9 mouse cellular contexts compared by ENCODE assay signal in genomic region chr2:130411558-130412495, GRCm38 (mm10). TPM values are rescaled to one million over a fixed set of nuclear protein-coding genes. Genes with fewer than 3 reads are reported as not detected.
DNase-seq lines count a peak whose midpoint lies in the region; ATAC-seq lines count a peak whose summit lies in the region.
"Had no signal": no experiment of that assay in that cellular context is flagged by ENCODE, and none has a peak within 500 bp of the region (broad histone marks: within the 10 kb centered on the region; RNA-seq: fewer than 3 reads in every experiment).

No protein-coding gene starts in this region.

- H3K27ac ChIP-seq in intestine, embryonic 15.5 days: no peak overlapping the region
- 0 out of 2 replicates have a peak overlapping the region, but pooled peaks have one; percentile 6 for H3K27ac ChIP-seq in midbrain, embryonic 10.5 days (replicated peaks)

- 35% methylated on average over 16 of the region's 16 CpGs for WGBS in intestine, embryonic 15.5 days
- 38% methylated on average over 16 of the region's 16 CpGs for whole genome bisulfite sequencing in midbrain, embryonic 10.5 days

- ATAC-seq in common myeloid progenitor, adult 5-6 weeks (replicated peaks; ENCODE audit: low read depth, poor library complexity, severe bottlenecking): peak; percentile 89
- peak; percentile 75 for ATAC-seq in intestine, embryonic 15.5 days

- H3K9ac ChIP-seq in intestine, embryonic 15.5 days: no peak overlapping the region

- intact Hi-C loops in left cerebral cortex, postnatal 14 days (cut with DNase I): loop anchor here (1.0 kb wide), 1 partner anchor 121 kb away; no protein-coding TSS in a partner anchor

- H3K4me3 ChIP-seq in intestine, embryonic 15.5 days (replicated peaks): no peak overlapping the region
- no peak overlapping the region for H3K4me3 ChIP-seq in midbrain, embryonic 10.5 days
- H3K4me3 ChIP-seq: myocyte had no signal

- H3K27me3 ChIP-seq in intestine, embryonic 15.5 days (replicated peaks): no peaks in the 10 kb centered on the region
- no peaks in the 10 kb centered on the region for H3K27me3 ChIP-seq in midbrain, embryonic 10.5 days (ENCODE audit: low read depth, poor library complexity, severe bottlenecking)

- 0 out of 2 replicates have a peak overlapping the region, but pooled peaks have one; percentile 10 for H3K4me2 ChIP-seq in intestine, embryonic 15.5 days (replicated peaks)

- DNase-seq in ZHBTc4 (ENCODE audit: low read depth, low spot score): peak; percentile 86
- peak; percentile 93 for DNase-seq in gastrocnemius, postnatal 10 days
- peak; percentile 78 to 82 for DNase-seq in left cerebral cortex, postnatal 14 days (ENCODE audit: low spot score in 2 of 2)
- peak; percentile 86 for DNase-seq in midbrain, embryonic 10.5 days (ENCODE audit: low spot score)
- DNase-seq in right cerebral cortex, postnatal 4 days: peak; percentile 88
- peak; percentile 72 to 91 for DNase-seq in urinary bladder, postnatal 4 days (ENCODE audit: low spot score in 2 of 2)

- no peaks in the 10 kb centered on the region for H3K36me3 ChIP-seq in intestine, embryonic 15.5 days
- no peaks in the 10 kb centered on the region for H3K36me3 ChIP-seq in midbrain, embryonic 10.5 days

- no peaks in the 10 kb centered on the region for H3K9me3 ChIP-seq in intestine, embryonic 15.5 days
- no peaks in the 10 kb centered on the region for H3K9me3 ChIP-seq in midbrain, embryonic 10.5 days (replicated peaks)

- no peaks in the 10 kb centered on the region for H3K4me1 ChIP-seq in intestine, embryonic 15.5 days (replicated peaks)
- H3K4me1 ChIP-seq in midbrain, embryonic 10.5 days: peaks cover 13% of the 10 kb centered on the region

RNA-seq across cellular contexts. Expression of gene Tmem239, which starts 5.5 kb away (rescaled TPM):
- not detected in 2 replicates for total RNA-seq in common myeloid progenitor, adult 5-6 weeks (2017)
- not detected for total RNA-seq in gastrocnemius, postnatal 10 days (2021)
- not detected in 2 replicates for polyA plus RNA-seq in intestine, embryonic 15.5 days (2015; fragmentation: Nextera tagmentation; extraction: Ambion mirVana)
- total RNA-seq in left cerebral cortex, postnatal 14 days (2021): not detected
- polyA plus RNA-seq in midbrain, embryonic 10.5 days (2016; fragmentation: Nextera tagmentation; extraction: Ambion mirVana): 0.12 TPM in 1 of 2 replicates, not detected in the other
- polyA plus RNA-seq: myocyte had no signal

RNA-seq across cellular contexts. Expression of gene 1700020A23Rik, which starts 6.8 kb away (rescaled TPM):
- not detected in 2 replicates for total RNA-seq in common myeloid progenitor, adult 5-6 weeks (2017)
- total RNA-seq in gastrocnemius, postnatal 10 days (2021): not detected
- polyA plus RNA-seq in intestine, embryonic 15.5 days (2015; fragmentation: Nextera tagmentation; extraction: Ambion mirVana): not detected in 2 replicates
- total RNA-seq in left cerebral cortex, postnatal 14 days (2021): not detected
- polyA plus RNA-seq in midbrain, embryonic 10.5 days (2016; fragmentation: Nextera tagmentation; extraction: Ambion mirVana): 0.40 TPM in 1 of 2 replicates, not detected in the other
- polyA plus RNA-seq: myocyte had no signal

RNA-seq across cellular contexts. Expression of gene Gm28372, which starts 6.8 kb away (rescaled TPM):
- total RNA-seq in common myeloid progenitor, adult 5-6 weeks (2017): not detected in 2 replicates
- total RNA-seq in gastrocnemius, postnatal 10 days (2021): not detected
- 0.13 TPM in 1 of 2 replicates, not detected in the other for polyA plus RNA-seq in intestine, embryonic 15.5 days (2015; fragmentation: Nextera tagmentation; extraction: Ambion mirVana)
- total RNA-seq in left cerebral cortex, postnatal 14 days (2021): not detected
- polyA plus RNA-seq in midbrain, embryonic 10.5 days (2016; fragmentation: Nextera tagmentation; extraction: Ambion mirVana): not detected in 2 replicates

RNA-seq across cellular contexts. Expression of gene Vps16, which starts 12.3 kb away (rescaled TPM):
- 111 and 115 TPM in 2 replicates for total RNA-seq in common myeloid progenitor, adult 5-6 weeks (2017)
- 10 to 100 TPM; 23.0 to 25.9 TPM for total RNA-seq in gastrocnemius, postnatal 10 days (2021)
- 74.3 and 76.7 TPM in 2 replicates for polyA plus RNA-seq in intestine, embryonic 15.5 days (2015; fragmentation: Nextera tagmentation; extraction: Ambion mirVana)
- total RNA-seq in left cerebral cortex, postnatal 14 days (2021): 10 to 100 TPM; 66.7 to 83.6 TPM
- polyA plus RNA-seq in midbrain, embryonic 10.5 days (2016; fragmentation: Nextera tagmentation; extraction: Ambion mirVana): 117 and 126 TPM in 2 replicates

RNA-seq across cellular contexts. Expression of gene Pced1a, which starts 12.7 kb away (rescaled TPM):
- 9.0 and 14.7 TPM in 2 replicates for total RNA-seq in common myeloid progenitor, adult 5-6 weeks (2017)
- total RNA-seq in gastrocnemius, postnatal 10 days (2021): 1 to 10 TPM; 4.7 to 7.7 TPM
- polyA plus RNA-seq in intestine, embryonic 15.5 days (2015; fragmentation: Nextera tagmentation; extraction: Ambion mirVana): 10.5 and 11.8 TPM in 2 replicates
- 10 to 100 TPM; 21.3 to 22.1 TPM for total RNA-seq in left cerebral cortex, postnatal 14 days (2021)
- 13.9 and 14.4 TPM in 2 replicates for polyA plus RNA-seq in midbrain, embryonic 10.5 days (2016; fragmentation: Nextera tagmentation; extraction: Ambion mirVana)
